Mouse (Mus musculus) layer of hippocampus, adult 8-10 months (tissue): ENCODE measurements at regions not wholly inside any gene's neighbourhood (a gene's known extent, or its start where the extent isn't known, plus 50 kb on each side); places are given as distances from the start of the nearest gene placed in this dataset.

ENCODE experiments used
- DNase-seq, 2 experiments: peaks; one replicate each; pipeline ENCODE4 v3.0.0; 2022; ENCODE audit warnings: low spot score in 2 of 2

GRCm38 (mm10) chr2:110426881-110427280 is 63.9 kb upstream of the Fibin start:
- DNase-seq: no peak

- DNase-seq: no peak
Measured at GRCm38 (mm10) chr2:110452694-110453093, 89.7 kb upstream of the Fibin start.

- no peak for DNase-seq
Measured at GRCm38 (mm10) chr2:110472307-110472995, 109.5 kb upstream of the Fibin start.

GRCm38 (mm10) chr2:110476591-110476990 is 113.6 kb upstream of the Fibin start:
- DNase-seq: peak; percentile 45 to 47

- DNase-seq: no peak
Measured at GRCm38 (mm10) chr2:110481327-110481726, 115.8 kb upstream of the Slc5a12 start.

- DNase-seq: peak in 1 of 2 experiments; percentile 4
Measured at GRCm38 (mm10) chr2:110486201-110486600, 110.9 kb upstream of the Slc5a12 start.

GRCm38 (mm10) chr2:110486724-110487123 is 110.4 kb upstream of the Slc5a12 start:
- peak in 1 of 2 experiments; percentile 4 for DNase-seq

- DNase-seq: no peak
Measured at GRCm38 (mm10) chr2:110487950-110488349, 109.1 kb upstream of the Slc5a12 start.

- DNase-seq: no peak
Measured at GRCm38 (mm10) chr2:110501786-110502185, 95.3 kb upstream of the Slc5a12 start.

- DNase-seq: no peak
Measured at GRCm38 (mm10) chr2:110508162-110508748, 88.8 kb upstream of the Slc5a12 start.

- DNase-seq: no peak
Measured at GRCm38 (mm10) chr2:110523173-110523803, 73.8 kb upstream of the Slc5a12 start.

GRCm38 (mm10) chr2:110528191-110528590 is 68.9 kb upstream of the Slc5a12 start:
- DNase-seq: no peak

GRCm38 (mm10) chr2:110540140-110540539 is 57.0 kb upstream of the Slc5a12 start:
- DNase-seq: no peak

- DNase-seq: no peak
Measured at GRCm38 (mm10) chr2:110540570-110541357, 56.3 kb upstream of the Slc5a12 start.

GRCm38 (mm10) chr2:110541358-110541737 is 55.8 kb upstream of the Slc5a12 start:
- DNase-seq: no peak
